Mouse (Mus musculus): Measurements from ENCODE around the gene Ssbp4.

Gene Ssbp4

DNA sequence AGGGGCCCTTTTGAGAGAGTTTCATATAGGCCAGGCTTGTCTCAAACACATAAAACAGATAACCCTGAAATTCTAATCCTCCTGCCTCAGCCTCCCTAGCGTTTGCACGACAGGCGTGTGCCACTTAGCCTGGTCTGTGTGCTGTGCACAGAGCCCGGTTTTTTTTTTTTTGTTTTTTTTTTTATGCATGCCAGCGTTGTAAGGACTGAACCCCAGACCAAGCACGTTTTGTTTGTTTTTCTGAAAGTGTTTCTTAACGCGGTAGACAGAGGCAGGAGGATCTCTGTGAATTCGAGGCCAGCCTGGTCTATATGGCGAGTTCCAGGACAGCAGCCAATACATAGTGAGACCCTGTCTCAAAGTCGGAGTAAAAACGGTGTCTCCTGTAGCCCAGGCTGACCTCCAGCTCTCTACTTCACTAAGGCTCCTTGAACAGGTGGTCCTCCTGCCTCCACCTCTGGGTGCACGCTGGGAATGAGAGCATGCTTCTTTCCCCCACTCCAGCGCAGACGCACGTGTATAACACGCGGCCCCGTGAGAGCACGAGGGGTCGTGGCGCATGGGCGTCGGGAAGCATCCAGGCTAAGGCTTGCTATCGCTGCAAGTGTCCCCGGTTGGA lies at the start of gene Ssbp4:
TSS of gene Ssbp4 (minus strand) at position 124 of the 619 bp plus-strand sequence.
- no peak for DNase-seq (ENCODE audit: low read depth in 1 of 2, low spot score in 2 of 2)

DNA sequence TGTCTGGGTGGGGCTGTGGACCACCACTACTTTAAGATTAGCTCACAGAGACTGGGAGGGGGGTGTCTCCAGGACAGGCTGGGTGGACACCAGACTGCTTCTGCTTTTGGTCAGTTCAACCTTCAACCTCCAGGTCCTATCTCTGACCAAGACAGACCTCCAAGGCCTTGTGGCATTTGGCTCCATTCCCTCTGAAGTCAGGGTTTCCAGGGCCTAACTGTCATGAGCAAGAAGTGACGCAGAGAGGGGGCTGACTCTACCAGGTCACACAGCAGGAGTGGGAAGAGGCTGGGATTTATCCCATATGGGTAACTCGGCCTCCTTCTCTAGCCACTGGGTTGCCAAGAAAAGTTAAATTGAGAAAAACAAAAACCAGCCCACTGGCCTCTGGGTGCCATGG lies 49.1 kb upstream of the Ssbp4 start:
- no peak for DNase-seq (ENCODE audit: low read depth in 1 of 2, low spot score in 2 of 2)

DNA sequence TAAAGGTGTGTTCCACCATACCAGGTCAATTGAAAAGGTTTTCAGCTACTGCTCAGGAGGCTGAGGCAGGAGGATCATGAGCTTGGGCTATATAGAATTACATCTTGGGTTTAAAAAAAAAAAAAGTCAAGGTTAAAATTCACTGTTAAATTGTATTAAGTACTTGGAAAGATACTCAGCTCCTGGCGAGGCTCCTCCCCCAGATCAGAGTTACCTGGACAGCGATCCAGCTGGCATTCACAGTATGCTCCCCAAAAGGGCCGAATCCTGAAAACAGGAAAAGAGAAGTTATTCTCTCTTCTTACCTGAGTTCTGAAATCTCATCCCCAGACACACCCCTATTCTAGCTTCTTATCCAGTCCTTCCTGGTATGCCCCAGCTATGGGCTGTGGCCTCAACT lies 48.5 kb upstream of the Ssbp4 start:
- DNase-seq (ENCODE audit: low read depth in 1 of 2, low spot score in 2 of 2) = no peak

DNA sequence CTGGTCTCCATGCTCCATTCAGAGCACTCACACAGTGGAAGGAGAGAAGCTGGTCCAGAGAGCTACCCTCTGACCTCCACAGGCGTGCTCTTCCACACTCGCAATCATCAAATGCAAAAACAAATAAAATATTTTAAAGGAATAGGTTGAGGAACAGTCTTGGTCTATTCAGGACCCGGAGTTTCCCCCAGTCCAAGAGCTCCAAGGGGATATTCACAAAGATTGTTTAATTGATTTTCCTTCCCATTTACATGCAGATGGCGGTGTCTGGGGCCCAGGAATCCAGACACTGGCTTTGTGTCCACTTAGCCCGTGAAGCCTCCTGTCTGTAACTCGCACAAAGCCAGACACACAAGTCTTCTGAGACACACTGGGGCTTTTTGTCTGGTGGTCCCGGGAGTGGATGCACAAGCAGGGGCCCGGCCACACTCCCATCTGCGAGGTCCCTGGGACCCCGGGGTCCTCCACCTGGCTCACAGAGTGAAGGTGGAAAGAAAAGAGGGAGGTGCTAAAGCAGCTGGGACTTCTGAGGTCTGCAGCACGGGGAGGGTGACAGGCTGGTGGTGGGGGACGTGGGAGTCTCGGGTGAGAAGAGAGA lies 47.6 kb upstream of the Ssbp4 start:
- DNase-seq (ENCODE audit: low read depth in 1 of 2, low spot score in 2 of 2) = no peak

DNA sequence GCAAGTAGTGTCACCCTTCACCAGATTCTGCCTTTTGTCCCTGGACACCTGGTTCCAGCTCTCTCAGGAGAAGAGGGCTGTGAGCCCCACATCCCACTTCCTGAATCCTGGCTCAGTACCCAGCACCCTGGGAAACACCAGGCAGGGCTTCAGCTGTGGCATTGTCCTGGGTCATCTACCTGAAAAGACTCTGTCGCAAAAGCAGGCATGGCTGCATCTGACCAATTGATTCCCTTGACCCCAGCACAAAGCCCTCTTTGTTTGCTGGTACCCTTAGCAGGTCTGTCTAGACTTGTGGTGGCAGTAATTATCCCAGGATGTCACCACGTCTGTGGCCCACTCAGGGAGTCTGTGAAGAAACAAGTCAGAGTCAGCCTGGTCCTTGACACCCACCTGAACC lies 46.8 kb upstream of the Ssbp4 start:
- no peak for DNase-seq (ENCODE audit: low read depth in 1 of 2, low spot score in 2 of 2)

DNA sequence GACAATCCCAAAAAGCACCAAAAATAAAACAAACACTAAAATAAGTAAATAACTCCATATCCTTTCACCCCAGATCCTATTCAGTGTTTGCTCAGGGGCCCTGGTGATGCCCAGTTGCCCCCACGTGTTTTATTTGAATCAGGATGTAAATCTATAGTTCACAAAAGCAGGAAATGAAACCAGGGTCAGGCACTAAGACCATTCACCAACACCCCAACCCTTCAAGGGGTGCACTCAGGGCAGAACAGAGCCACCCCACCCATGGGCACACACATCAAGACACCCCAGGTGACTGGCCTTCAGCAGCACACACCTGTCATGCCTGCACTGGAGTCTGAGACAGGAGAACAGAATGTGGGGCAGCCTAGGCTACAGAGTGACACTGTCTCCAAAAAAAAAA lies 45.4 kb upstream of the Ssbp4 start:
- no peak for DNase-seq (ENCODE audit: low read depth in 1 of 2, low spot score in 2 of 2)

DNA sequence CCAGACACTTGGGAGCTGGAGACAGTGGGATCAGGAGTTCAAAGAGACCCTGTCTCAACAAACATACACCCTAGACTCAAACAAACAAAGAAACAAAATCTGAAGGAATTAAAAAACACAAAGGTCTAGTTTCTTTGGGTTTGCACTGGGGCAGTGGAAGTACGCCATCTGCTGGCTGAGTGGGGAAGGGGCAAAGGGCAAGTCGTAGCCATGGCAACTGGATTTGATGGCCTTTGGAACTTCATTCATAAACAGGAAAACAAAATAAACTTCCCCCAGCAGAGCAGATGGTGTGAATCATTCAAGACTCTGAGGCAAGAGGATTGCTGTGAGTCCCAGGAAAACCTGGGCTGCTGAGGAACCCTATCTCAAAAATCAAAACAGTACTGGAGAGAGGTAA lies 44.6 kb upstream of the Ssbp4 start:
- peak; percentile 61 to 73 for DNase-seq (ENCODE audit: low read depth in 1 of 2, low spot score in 2 of 2)

DNA sequence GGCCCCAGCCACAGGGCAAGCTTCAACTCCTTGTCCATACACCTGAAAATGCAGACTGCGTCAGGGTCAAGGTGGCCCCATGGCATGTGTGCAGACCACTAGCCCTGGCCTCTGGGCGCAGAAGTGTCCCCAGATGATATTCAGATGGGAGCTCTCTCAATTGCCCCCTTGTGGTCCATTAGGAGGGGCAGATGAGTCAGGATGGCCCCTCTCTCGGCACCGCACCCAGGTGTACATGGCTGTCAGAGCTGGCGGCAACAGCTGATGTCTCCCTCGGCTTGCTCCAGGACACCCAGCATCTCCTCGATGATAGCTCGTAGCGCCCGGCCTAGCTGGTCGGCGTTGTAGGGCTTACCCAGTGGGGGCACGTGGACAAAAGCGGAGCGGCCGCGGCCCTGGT lies 41.7 kb upstream of the Ssbp4 start:
- no peak for DNase-seq (ENCODE audit: low read depth in 1 of 2, low spot score in 2 of 2)

DNA sequence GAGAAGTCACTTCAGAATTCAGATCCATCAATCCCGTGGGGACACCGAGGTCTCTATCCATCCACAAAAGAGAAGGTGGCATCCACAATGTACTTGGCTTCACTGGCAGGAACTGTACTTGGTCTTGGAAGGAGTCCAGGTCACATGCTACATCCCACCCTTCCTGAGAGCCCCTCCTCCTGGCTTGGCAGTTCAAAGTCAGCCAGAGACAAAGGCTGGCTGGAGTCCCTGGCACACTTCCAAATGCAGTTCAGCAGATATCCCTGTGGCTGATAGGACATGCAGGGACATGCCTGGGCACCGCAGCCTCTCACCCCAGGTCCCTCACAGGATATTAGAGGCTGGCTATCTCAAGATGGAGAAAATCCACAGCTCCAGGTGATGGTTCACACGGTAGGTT lies 40.7 kb upstream of the Ssbp4 start:
- DNase-seq (ENCODE audit: low read depth in 1 of 2, low spot score in 2 of 2) = no peak

DNA sequence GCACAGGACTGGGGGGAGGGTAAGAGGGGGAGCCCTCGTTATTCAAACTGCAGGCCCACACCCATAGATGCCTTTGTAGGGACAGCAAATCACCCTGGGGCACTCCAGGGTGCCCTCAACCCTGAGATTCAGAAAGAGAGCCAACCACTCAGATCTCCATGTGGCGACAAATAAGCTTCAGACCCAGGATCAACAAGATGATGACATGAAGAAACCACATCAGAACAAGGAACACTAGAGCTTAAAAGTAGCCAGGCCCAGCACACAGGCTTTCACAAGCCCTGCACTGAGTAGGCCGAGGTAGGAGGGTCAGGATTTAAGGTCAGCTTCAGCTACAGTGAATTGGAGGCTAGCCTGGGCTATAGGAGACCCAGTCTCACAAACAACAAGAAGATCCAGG lies 40.2 kb upstream of the Ssbp4 start:
- no peak for DNase-seq (ENCODE audit: low read depth in 1 of 2, low spot score in 2 of 2)

DNA sequence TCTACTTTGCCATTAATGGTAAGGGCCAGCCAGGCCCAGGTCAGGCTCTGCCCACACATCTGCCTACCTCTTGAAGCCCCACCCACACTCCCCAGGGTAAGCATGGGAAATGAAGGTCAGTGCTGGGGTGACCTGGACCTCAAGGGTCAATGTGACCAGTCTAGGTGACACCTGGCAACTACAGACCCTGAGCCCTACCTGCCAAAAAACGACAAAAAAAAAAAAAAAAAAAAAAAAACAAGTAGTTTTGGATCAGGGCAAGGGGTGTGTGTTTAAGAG lies 39.4 kb upstream of the Ssbp4 start:
- DNase-seq (ENCODE audit: low read depth in 1 of 2, low spot score in 2 of 2) = no peak

DNA sequence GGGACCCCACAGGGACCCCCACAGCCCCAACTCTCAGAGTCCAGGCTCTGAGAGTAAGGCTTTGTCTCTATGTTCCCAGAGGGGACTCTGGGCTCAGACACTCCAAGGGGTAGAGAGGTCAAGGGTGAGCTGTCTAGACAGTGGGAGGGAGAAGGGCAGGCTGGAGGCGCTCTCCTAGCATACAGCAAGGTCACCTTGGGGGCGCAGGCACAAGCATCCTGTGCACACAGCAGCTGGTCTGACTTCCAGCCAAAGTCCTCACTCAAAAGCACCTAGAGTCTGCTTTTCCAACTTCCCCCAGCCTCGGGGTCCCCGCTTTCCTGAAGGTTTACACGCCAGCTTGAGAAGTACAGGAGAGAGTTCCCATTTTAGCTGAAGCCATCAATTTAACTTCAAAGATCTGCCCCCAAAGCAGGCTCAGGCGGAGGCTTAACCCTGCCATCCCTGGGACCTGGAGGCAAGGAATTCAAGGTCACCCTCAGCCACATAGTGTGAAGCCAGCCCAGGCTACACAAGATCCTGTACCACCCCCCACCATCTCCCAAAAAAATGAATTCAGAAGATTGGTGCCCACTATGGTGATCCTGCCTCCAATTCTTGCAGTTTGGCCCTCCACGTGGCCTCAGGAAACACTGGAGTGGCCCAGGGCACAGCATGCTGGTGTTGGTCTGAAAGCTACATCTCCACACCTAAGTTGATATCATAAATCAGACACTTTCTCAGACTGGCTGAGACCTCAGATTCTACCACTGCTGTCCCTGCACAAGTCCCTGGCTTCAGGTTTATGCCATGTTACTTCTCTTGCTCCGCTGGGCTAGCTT lies 38.9 kb upstream of the Ssbp4 start:
- no peak for DNase-seq (ENCODE audit: low read depth in 1 of 2, low spot score in 2 of 2)

DNA sequence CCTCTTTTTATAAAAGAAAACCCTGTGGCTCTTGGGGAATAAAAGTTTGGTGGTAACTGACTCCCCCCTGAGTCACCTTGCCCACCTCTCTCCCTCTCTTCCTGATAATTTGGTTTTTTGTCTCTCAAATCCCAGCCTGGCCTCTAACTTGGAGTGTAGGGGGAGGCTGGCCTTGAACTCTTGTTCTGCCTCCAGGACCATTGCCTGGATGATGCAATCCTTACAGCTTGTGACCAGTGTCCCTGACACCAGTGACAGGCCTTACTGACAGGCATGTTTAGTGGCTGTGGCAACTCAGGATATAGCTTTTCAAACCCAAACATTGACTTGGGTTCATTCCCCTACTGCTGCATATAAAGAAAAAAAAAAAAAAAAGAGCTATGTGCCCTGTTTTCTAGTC lies 38.1 kb upstream of the Ssbp4 start:
- DNase-seq (ENCODE audit: low read depth in 1 of 2, low spot score in 2 of 2) = no peak

DNA sequence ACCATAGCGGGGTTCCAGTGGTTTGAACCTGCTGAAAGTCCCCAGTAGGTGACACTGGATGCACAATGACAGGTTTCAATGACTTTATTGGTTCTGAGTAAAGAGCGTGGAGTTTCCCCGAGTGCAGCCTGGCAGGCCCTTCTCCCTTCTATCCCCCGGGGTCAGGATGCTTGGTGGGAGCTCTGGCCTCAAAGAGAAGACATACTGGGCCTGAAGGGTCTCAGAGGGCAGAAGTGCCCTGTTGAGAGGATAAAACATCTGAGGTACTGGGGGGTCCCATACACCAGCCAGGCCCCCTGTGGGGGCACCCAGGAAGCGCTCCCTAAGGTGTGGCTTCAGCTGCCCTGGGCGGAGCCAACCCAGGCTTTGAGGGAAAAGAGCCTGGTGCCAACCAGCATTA lies 37.7 kb upstream of the Ssbp4 start:
- no peak for DNase-seq (ENCODE audit: low read depth in 1 of 2, low spot score in 2 of 2)

DNA sequence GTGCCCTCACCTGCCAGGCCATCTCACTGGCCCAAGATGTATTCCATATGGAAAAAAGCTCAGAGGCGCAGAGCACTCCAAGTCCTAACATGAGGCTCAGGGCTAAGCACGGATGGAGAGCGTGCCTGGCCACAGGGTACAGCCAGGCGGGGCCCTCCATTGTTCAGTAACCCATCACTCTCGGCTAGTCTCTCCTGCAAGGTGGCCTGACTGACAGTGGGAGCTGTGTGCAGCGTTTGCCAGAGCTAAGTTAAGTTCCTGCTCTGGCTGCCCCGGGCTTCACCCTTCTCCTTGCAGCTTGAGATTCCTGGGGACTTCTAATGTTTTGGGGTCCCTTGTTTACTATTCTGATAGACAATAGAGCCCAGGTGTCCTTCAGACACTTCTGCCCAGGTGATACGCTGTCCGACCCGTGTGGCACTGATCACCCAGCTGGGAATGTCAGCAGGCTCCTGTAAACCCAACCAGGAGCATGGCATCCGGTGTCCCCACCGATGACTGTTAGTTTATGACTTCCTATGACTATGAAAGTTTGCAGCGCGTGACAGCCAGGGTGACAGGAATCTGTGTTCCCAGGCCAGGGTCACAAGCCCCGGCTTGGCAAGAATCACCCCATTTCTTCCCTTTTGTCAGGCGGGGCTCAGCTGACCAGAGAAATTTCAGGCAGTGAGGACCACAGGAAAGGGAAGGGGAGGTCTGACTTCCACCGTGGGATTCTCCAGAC lies 37.0 kb upstream of the Ssbp4 start:
- DNase-seq (ENCODE audit: low read depth in 1 of 2, low spot score in 2 of 2) = peak in 1 of 2 experiments; percentile 44

DNA sequence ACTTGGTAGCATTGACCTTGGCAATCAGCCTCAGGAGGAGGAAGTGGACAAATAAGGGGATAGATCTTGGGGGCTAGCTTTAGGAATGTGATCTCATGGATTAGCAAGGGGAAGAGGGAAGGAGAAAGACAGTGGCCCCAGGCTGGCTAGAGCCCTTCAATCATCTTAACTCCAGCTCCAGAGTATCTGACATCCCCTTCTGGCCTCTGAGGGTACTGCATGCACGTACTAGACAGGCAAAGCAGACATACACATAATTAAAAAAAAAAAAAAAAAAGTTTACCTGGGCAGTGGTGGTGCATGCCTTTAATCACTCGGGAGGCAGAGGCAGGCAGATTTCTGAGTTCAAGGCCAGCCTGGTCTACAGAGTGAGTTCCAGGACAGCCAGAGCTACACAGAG lies 35.4 kb upstream of the Ssbp4 start:
- DNase-seq (ENCODE audit: low read depth in 1 of 2, low spot score in 2 of 2) = no peak

DNA sequence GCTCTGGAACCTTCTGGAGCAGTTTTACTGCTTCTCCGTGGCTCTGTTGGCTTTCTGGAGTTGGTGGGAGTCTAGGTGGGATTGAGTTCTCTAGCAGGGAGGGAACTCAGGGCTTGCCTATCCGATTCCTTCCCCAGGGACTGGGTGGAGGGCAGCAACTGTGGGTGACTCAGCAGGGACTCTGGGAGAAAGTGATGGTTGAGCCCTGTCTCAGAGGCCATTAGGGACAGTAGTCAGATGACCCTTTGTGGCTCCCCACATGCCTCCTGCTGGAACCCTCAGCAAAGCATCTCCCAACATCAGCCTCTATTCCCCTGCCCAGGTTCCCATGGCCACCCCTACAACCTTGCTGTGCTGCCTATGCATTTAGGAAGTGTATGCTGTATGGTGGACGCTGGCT lies 34.3 kb upstream of the Ssbp4 start:
- DNase-seq (ENCODE audit: low read depth in 1 of 2, low spot score in 2 of 2) = no peak

DNA sequence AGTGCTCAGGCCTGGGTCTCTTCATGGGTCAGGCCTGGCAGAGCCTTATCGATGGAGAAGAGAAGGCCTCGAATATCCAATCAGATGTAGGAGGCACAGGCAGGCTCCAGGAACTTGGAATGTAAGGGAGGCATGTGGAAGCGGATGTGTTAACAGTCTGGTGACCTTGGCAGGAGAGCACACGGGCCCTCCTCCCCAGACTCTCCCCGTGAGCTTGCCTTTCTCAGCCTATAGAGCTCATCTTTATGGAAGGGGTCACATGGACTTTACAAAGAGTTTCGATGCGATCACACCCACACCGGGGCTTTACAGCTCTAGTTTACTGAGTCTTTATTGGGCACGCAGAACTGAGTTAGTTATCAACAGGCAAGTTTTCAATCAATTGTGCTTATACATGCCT lies 30.1 kb upstream of the Ssbp4 start:
- DNase-seq (ENCODE audit: low read depth in 1 of 2, low spot score in 2 of 2) = no peak

DNA sequence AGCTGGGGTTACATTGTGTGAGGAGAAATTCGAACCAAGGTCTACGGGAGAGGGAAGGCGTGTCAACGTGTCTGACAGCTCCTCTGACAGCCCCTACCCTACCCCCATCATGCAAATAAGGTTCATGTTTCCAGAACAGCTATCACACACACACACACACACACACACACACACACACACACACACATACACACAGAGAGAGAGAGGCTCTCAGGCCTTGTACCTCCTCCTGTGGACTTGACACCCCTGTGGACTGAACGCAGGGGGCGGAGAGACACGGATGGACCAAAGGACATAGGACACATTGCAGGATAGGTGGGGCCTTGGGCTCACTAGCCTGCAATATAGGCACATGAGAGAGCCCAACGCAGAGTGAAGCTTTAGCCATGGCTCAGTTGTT lies 28.2 kb upstream of the Ssbp4 start:
- DNase-seq (ENCODE audit: low read depth in 1 of 2, low spot score in 2 of 2) = no peak

DNA sequence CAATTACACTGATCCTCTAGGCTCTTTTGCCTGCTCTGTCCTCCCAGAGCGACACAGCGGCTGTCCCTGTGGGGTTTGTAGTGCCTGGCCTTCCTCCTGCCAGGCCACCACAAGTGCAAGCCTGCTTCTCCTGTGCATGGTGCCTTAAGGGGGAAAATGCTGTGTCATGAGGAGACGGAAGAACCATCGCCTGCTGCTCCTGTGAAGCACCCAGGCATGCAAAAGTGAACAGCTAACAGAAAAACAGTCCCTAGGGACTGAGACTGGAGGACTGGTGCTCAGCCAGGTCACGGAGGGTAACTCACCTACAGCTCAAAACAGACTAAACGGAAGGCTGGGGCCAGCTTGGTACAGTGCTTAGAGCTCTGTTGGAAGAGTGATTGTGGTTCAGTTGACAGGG lies 26.9 kb upstream of the Ssbp4 start:
- DNase-seq (ENCODE audit: low read depth in 1 of 2, low spot score in 2 of 2) = no peak

DNA sequence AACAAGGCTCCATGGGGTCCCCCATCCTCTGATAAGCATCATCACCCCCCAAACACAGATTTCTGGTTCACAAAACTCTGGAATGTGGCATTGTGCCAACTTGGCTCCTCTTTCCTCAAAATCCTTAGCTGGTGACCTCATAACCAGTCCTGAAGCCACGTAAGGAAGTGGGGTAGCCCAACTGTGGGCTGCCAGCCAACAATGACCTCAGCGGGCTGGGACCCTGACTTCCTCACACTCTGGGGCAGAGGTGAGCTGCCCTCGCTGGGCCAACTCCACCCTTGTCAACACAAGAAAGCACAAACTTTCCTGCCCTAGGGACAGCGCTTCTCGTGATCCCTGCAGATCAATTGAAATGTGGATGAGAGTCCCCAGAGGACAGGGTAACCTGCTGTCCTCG lies 25.4 kb upstream of the Ssbp4 start:
- peak in 1 of 2 experiments; percentile 68 for DNase-seq (ENCODE audit: low read depth in 1 of 2, low spot score in 2 of 2)

DNA sequence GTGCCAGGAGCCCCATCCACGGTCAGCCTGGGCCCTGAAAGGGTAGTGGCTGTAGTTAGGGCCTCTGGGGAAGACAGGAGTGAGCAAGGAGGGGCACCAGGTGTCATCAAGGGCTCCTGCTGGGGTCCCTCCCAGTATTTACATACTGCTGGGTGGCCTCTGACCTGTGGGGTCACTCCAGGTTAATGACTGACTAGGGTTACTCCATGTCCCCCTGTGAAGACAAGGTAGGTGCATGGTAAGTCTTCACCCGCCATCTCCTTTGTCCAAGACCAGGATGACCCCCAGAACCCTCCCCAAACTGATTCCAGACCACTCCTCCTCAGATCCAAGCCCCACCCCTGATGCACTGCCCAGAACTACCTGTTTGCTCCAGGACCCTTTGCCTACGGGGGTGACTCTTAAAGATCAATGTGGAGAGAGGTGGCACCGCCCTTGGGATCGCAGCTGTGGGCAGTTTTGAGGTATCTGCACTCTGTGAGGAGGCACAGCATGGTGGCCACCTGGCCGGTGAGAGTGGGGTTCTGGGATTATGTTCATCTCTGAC lies 23.7 kb upstream of the Ssbp4 start, which contains the start of gene Gdf15:
TSS of gene Gdf15 (minus strand) at position 111 of the 547 bp plus-strand sequence.
- no peak for DNase-seq (ENCODE audit: low read depth in 1 of 2, low spot score in 2 of 2)

All from monocyte, adult 2 months (primary cell).